Mouse (Mus musculus): ENCODE data around the gene March6. TPM values are rescaled to one million over a fixed set of nuclear protein-coding genes. Genes with fewer than 3 reads are reported as not detected.

Gene March6
- total and polyA plus RNA-seq, 3 experiments = 32.3 to 121 (median 101) TPM

DNA sequence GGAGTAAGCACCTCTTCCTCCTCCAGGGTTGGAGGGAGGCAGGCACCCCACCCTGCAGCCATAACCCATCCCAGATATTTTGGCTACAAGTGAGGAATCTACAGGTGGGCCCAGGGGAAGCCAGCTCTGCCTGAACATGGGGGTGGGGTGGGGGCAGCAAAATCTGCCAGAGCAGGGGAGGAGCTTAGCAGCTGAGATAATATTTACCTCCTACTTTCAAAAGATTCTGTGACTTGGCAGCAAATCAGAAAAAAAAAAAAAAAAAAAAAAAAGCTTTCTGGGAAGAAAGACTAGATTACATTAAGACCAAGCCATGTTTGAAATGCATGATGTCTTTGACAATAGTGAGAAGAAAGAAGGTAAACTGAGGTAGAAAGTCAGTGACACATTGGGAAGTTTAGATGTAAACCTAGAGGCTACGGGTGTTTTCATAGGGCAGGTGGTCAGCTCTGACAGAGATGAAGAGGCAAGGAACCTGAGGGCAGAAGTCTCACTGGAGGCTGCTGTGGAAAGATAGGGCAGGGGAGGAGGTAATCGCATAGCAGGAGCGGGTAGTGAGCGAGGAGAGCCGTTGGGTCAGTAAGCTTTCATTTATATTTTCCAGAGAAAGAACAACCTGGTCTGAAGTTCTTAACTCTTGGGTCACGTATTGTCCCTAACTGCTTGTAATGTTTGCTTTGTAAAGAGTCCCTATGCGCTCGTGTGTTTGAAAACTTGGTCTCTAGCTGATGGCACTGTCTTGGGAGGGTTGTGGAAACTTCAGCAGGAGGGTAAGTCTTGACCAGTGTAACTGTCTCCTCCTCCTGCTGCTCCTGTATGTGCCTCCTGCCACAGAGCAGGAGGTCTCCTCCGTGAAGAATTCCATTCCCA lies 9.0 kb upstream of the March6 start:
- Histone ChIP-seq H3K79me2 (replicated peaks; ENCODE audit: control insufficient read depth, insufficient read depth, low read length) (no peaks in the 10 kb centered on the region), H3K4me3 (no peak overlapping the region), H3K27me3 (ENCODE audit: control insufficient read depth, insufficient read depth, low read length) (no peaks in the 10 kb centered on the region), H3K9ac (ENCODE audit: low read depth, low read length) (no peak overlapping the region), H3K4me1 (ENCODE audit: control insufficient read depth, insufficient read depth, low read length) (no peaks in the 10 kb centered on the region), H3K27ac (no peak overlapping the region), H3K36me3 (ENCODE audit: control insufficient read depth, insufficient read depth, low read length) (no peaks in the 10 kb centered on the region)
- WGBS = 57% methylated on average over 9 of the region's 9 CpGs
- no peak for DNase-seq
- TF ChIP-seq POLR2A (IDR thresholded peaks at IDR 0.05; ENCODE audit: insufficient read depth, low read depth, low read length) (no peak), CTCF (IDR thresholded peaks at IDR 0.05) (no peak), EP300 (IDR thresholded peaks at IDR 0.05; ENCODE audit: insufficient read depth, low read depth, low read length) (no peak)
- intact Hi-C loops (cut with DNase I) = loop anchor here (10.0 kb wide), 1 partner anchor 315 kb away; the partner anchor contains the start of gene Dap

- intact Hi-C loops (cut with DNase I) = loop anchor here (10.0 kb wide), 1 partner anchor 314 kb away; the partner anchor contains the start of gene Dap
Measured at GRCm38 (mm10) chr15:31538346-31538745, 7.5 kb upstream of the March6 start.

DNA sequence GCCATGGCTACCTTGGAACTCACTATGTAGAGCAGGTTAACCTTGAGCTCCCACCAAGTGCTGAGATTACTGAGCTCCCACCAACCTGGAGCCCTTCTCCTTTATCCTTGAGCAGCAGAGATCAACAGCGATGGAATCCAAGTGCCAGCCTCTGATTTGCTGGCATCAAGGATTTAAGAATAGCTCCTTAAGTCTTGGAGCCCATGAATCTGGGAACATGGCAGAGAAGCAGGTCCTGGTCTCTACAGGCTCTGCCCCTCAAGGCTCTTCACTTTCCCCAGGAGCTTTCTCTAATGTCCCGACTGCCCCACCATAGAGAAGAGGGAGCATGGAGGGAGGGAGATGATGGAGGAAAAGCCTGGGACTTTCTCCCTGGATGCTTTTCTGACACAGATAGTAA lies 6.9 kb upstream of the March6 start:
- no peak for DNase-seq
- WGBS = 94% methylated on average over 2 of the region's 2 CpGs
- intact Hi-C loops (cut with DNase I) = loop anchor here (10.0 kb wide), 1 partner anchor 313 kb away; the partner anchor contains the start of gene Dap
- Histone ChIP-seq H3K9ac (ENCODE audit: low read depth, low read length) (no peak overlapping the region), H3K79me2 (replicated peaks; ENCODE audit: control insufficient read depth, insufficient read depth, low read length) (no peaks in the 10 kb centered on the region), H3K4me1 (ENCODE audit: control insufficient read depth, insufficient read depth, low read length) (no peaks in the 10 kb centered on the region), H3K4me3 (no peak overlapping the region), H3K27me3 (ENCODE audit: control insufficient read depth, insufficient read depth, low read length) (no peaks in the 10 kb centered on the region), H3K27ac (no peak overlapping the region), H3K36me3 (ENCODE audit: control insufficient read depth, insufficient read depth, low read length) (no peaks in the 10 kb centered on the region)
- no peak for TF ChIP-seq CTCF (IDR thresholded peaks at IDR 0.05)
- no peak for TF ChIP-seq EP300 (IDR thresholded peaks at IDR 0.05; ENCODE audit: insufficient read depth, low read depth, low read length)
- TF ChIP-seq POLR2A (IDR thresholded peaks at IDR 0.05; ENCODE audit: insufficient read depth, low read depth, low read length) = no peak

More at GRCm38 (mm10) chr15:31538346-31538745, 7.5 kb upstream of the March6 start:
- no peaks in the 10 kb centered on the region for H3K4me1 ChIP-seq (ENCODE audit: control insufficient read depth, insufficient read depth, low read length)
- DNase-seq = no peak
- no peaks in the 10 kb centered on the region for H3K36me3 ChIP-seq (ENCODE audit: control insufficient read depth, insufficient read depth, low read length)
- no peak overlapping the region for H3K9ac ChIP-seq (ENCODE audit: low read depth, low read length)
- H3K27ac ChIP-seq = no peak overlapping the region
- no peak overlapping the region for H3K4me3 ChIP-seq
- TF ChIP-seq POLR2A (IDR thresholded peaks at IDR 0.05; ENCODE audit: insufficient read depth, low read depth, low read length) (no peak), EP300 (IDR thresholded peaks at IDR 0.05; ENCODE audit: insufficient read depth, low read depth, low read length) (no peak), CTCF (IDR thresholded peaks at IDR 0.05) (no peak)
- no peaks in the 10 kb centered on the region for H3K79me2 ChIP-seq (replicated peaks; ENCODE audit: control insufficient read depth, insufficient read depth, low read length)
- WGBS = 90% methylated on average over 3 of the region's 3 CpGs
- H3K27me3 ChIP-seq (ENCODE audit: control insufficient read depth, insufficient read depth, low read length) = no peaks in the 10 kb centered on the region

DNA sequence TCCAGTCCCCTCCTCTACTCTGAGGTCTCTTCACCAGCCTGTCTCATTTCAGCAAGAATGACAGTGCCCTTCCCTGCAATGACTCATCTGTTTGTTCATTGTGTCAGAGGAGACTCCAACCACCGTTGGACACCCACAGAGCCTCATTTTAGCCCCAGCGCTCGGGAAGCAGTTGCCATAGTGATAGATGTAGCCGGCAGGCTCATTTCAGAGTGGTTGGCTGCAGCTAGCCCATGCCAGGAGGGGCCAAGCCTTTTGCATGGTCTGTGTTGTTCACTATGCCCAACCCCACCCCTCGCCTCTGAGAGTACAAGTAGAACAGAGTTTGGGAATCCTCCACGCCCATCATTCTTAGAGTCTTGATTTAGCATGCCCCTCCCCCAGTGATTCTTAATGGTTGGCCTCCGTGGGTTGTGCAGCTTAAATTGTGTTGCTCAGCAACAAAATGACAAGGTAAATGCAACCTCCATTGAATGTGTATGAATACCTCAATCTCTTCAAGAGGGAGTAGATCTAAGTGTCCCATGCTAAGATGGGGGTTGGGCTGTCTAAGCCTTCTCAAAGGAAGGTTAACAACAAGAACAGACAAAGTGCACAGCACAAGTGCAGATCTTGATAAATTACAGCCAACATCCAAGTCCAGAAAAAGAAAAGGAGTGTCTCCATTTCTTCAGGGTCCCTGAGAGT lies 5.3 kb upstream of the March6 start:
- TF ChIP-seq EP300 (IDR thresholded peaks at IDR 0.05; ENCODE audit: insufficient read depth, low read depth, low read length) = no peak
- no peak for TF ChIP-seq CTCF (IDR thresholded peaks at IDR 0.05)
- TF ChIP-seq POLR2A (IDR thresholded peaks at IDR 0.05; ENCODE audit: insufficient read depth, low read depth, low read length) = no peak
- Histone ChIP-seq H3K36me3 (ENCODE audit: control insufficient read depth, insufficient read depth, low read length) (no peaks in the 10 kb centered on the region), H3K4me1 (ENCODE audit: control insufficient read depth, insufficient read depth, low read length) (no peaks in the 10 kb centered on the region), H3K27ac (no peak overlapping the region), H3K4me3 (no peak overlapping the region), H3K27me3 (ENCODE audit: control insufficient read depth, insufficient read depth, low read length) (no peaks in the 10 kb centered on the region), H3K79me2 (replicated peaks; ENCODE audit: control insufficient read depth, insufficient read depth, low read length) (no peaks in the 10 kb centered on the region), H3K9ac (ENCODE audit: low read depth, low read length) (no peak overlapping the region)
- 32% methylated on average over 7 of the region's 7 CpGs for WGBS
- DNase-seq = no peak
- intact Hi-C loops (cut with DNase I) = loop anchor here (10.0 kb wide), 1 partner anchor 311 kb away; the partner anchor contains the start of gene Dap

- intact Hi-C loops (cut with DNase I) = loop anchor here (10.0 kb wide), 1 partner anchor 311 kb away; the partner anchor contains the start of gene Dap
- H3K4me3 ChIP-seq = no peak overlapping the region
- no peak overlapping the region for H3K9ac ChIP-seq (ENCODE audit: low read depth, low read length)
- WGBS = 30% methylated on average over 8 of the region's 8 CpGs
- no peak for TF ChIP-seq EP300 (IDR thresholded peaks at IDR 0.05; ENCODE audit: insufficient read depth, low read depth, low read length)
- no peak for TF ChIP-seq POLR2A (IDR thresholded peaks at IDR 0.05; ENCODE audit: insufficient read depth, low read depth, low read length)
- no peak for TF ChIP-seq CTCF (IDR thresholded peaks at IDR 0.05)
- no peaks in the 10 kb centered on the region for H3K4me1 ChIP-seq (ENCODE audit: control insufficient read depth, insufficient read depth, low read length)
- peaks cover under 1% of the 10 kb centered on the region for H3K79me2 ChIP-seq (replicated peaks; ENCODE audit: control insufficient read depth, insufficient read depth, low read length)
- H3K27me3 ChIP-seq (ENCODE audit: control insufficient read depth, insufficient read depth, low read length) = no peaks in the 10 kb centered on the region
- no peaks in the 10 kb centered on the region for H3K36me3 ChIP-seq (ENCODE audit: control insufficient read depth, insufficient read depth, low read length)
- no peak overlapping the region for H3K27ac ChIP-seq
- no peak for DNase-seq
Measured at GRCm38 (mm10) chr15:31535259-31535855, 4.5 kb upstream of the March6 start.

Measured in heart, adult 2 months (tissue).